Mouse (Mus musculus): ENCODE results near the gene Cpt1b. TPM values are rescaled to one million over a fixed set of nuclear protein-coding genes. Genes with fewer than 3 reads are reported as not detected.

Cpt1b gene
- 10 to 100 TPM in 3 of 4 experiments, 1 to 10 TPM in 1; 6.3 to 68.6 (median 53.1) TPM for total RNA-seq (2022)

DNA sequence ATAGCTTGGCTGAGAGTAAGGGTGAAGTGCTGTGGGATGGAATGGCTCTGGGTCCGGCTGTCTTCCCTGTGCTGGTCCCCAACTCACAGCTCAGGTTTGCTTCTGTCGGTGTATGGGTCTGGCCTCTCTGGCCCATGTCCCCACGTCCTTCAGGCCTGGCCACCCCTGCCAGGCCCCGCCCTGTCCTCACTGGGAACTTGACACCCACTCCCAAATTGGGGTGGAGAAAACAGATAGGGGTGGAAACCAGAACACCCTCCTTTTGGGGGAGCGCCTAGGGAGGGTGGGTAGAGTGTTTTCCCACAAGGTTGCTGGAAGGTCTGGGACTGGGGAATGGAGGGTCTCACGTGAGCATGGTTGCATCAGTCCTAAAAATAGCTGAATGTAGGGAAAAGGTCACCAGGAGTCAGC, at the start of gene Cpt1b:
Cpt1b (minus strand) TSS at position 153 of the 411 bp plus-strand sequence.
- no peak for DNase-seq

DNA sequence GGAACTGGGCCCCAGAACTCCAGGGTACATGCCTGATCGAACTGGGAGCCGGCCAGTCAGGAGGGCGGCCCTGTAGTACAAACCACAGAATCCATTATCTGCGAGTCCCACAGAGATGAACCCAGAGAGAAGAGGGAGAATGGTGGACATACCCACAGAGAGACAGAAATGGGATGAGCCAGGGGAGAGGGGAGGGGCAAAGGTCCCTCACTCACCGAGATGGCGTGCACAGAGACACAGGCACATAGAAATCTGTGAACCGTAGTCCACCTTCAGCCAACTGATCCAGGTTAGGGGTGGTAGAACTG, 49.6 kb upstream of the Cpt1b start:
- no peak for DNase-seq

DNA sequence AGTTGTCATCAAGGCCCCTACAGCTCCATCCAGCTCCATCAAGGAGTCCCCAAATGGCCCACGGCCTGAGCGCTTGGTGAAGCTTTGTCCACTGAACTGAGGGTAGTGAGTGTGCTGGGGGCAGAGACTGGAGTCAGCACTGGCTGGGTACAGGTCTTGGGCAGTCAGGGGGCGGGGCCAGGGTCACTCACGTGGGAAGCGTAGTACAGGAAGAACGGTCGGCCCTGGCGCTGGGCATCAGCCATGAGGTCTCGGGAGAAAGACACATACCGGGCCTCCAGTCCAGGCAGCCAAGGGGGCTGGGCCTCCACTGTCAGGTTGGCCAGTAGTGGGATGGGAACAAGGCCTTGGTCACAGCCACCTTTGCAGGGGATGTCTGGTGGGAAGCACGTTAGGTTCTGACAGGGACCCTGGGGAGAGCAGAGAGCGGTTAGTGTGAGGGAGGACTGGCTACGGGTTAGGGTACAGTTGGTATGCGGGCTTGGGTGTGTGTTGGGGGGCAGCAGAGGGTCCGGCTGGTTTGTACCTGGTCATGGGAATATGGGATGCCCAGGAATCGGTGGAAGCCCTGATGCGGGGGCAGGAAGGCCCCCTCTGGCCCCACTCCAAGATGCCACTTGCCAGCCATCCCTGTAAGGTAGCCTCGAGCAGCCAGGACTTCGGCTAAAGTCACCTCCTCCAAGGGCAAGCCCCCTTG, 49.1 kb upstream of the Cpt1b start:
- DNase-seq: no peak

DNA sequence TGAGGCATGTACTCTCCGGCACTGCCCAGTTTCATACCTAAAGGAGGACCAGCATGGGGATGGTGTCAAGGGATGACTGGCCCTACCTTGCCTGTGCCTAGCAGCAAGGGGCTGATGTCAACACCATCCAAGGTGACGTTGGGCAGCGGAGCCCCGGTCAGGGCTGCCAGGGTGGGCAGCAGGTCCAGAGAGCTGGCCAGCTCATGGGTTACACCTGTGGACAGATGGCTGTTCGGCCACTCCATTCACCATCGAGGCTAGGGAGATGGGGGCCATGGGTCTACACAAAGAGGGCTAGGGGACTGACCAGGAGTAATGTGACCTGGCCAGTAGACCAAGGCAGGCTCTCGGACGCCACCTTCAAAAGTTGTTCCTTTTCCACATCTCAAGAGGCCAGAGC, 48.3 kb upstream of the Cpt1b start:
- no peak for DNase-seq

DNA sequence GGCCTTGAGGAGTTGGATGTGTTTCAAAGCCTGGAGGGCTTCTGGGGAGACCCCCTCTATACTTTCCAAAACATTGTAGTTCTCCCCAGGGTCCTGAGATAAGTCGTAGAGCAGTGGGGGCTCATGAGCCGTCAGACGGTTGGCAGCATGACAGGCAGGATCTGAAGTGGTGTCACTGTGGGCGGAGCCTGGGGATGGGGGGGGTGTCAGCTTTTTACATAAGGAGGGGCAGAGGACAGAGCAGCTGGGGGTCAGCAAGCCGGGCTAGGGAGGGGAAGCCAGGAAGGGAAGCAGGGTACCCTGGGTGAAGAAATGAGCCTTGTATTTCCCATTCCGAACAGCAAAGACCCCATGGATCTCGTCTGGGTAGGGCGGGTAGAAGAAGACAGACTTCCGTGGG, 47.7 kb upstream of the Cpt1b start:
- DNase-seq: no peak

DNA sequence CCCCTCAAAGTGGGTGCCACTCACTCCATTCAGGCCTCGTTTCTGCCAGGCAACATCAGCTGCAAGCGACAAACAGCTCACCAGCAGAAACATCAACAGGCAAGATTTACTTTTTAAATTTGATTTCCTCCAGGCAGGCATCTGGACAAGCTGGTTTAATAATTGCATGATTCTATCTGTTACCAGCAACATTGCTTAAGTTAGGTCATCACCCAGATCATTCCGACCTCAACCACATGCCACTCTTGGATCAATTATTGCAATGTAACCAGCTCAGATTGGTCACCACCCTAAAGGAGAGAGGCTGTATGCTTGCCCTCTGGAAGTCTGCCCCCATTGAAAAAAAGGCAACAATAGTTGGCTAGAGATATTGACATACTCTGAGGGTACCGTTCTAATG, 45.8 kb upstream of the Cpt1b start:
- no peak for DNase-seq

DNA sequence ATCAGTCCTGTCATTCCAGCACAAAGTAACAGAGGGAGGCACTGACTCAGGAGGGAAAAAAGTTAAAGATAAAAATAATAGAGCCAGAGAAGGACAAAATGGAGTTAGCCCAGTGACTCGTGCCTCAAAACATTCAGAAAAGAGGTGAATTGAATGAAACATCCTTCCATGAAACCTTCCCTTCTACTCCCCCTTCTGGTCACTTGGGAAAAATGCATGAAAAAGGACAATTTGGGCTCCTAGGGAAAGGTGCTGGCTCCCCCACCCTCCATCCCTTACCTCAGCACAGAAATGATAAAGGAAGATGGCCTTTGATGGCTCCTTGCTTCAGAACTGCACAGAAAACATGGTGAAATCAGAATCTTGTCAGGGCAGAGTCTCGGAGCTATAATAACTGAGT, 42.9 kb upstream of the Cpt1b start:
- DNase-seq: no peak

DNA sequence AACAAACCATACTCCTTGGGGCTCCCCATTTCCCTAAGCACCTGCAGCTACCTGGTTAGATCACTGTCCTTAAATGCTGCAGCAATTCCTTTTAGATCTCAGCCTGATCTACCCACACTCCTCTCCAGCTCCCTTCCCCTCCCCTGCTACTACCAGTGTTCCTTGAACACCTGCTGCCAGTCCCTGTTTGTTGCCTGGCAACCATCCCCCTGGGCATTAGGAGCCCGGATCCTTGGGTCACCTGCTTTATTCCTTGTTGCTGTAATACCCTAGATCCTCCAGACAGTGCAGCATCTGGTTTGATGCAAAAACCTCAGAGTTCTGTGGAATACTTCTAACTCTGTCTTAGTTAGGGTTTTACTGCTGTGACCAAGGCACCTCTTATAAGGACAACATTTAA, 39.4 kb upstream of the Cpt1b start:
- no peak for DNase-seq

DNA sequence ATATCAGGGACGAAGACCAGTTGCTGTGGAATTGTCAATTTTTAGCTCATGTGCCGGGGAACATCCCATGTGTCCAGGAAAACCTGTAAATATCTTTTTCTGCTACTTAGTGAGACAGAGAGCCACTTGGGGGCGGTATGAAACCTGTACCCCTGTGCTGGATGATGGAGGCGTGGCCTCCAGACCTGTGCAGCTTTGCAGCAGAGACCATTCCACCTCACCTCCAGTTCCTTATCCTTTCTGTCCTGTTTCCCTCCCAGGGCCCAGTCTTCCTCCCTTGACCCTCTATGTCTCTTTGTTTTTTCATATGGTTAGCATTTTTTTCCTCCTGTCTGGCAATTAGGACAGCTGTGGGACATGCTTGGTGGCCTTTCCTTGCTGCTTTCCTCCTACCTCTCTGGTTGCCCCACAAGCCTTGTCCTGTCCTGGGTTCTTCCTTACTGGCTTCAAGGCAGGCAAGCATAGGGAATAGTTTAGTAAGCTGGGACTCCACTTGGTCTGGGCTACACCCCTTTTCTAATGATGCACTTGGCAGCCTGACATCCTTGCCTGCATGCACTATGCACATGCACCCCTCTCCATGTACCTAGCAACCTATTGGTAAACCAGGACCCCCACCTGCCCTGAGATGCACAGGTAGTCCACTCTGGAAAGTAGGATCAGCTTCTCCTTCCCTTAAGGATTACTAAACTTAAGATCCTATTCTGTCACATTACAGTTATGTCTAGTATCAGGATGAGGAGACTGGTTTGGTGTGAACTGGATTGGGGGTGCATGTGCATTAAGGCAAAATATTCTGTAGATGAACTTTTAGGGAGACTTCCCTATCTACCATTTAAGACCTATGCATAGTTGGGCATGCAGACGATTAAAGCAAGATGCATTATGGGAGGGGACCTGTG, 37.9 kb upstream of the Cpt1b start:
- DNase-seq: no peak

DNA sequence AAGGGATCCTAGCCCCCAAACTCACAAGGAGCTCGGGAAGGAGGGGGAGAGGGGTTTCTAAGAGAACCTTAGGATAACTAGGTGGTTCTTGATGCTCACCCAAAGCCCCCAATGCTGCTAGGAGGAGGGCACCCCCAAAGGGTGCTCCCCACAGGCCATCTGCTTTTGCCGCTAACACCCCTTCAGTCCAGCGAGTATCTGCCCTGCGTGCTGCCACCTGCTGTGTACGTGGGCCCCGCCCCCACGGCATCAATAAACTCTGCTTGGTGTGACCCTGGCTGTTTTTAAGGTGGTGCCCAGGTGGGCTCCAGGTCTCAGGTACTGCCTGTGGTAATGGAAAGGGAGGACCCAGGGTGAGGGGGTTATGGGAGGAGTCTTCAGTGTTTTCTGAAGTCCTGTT, 36.5 kb upstream of the Cpt1b start:
- no peak for DNase-seq

DNA sequence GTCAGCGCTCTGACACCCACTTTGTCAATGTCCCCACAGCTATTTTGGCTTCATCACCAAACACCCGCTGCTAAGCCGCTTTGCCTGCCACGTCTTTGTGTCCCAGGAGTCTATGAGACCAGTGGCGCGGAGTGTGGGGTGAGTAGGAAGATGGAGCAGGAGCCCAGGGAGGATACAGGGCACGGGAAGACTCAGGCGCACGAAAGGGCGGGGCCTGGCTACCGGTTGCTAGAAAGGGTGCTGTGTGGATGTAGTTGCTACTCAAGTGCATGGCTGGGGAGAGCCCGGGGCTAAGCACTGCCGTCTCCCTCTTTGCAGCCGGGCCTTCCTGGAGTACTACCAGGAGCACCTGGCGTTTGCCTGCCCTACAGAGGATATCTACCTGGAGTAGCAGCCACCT, 35.7 kb upstream of the Cpt1b start:
- DNase-seq: no peak

DNA sequence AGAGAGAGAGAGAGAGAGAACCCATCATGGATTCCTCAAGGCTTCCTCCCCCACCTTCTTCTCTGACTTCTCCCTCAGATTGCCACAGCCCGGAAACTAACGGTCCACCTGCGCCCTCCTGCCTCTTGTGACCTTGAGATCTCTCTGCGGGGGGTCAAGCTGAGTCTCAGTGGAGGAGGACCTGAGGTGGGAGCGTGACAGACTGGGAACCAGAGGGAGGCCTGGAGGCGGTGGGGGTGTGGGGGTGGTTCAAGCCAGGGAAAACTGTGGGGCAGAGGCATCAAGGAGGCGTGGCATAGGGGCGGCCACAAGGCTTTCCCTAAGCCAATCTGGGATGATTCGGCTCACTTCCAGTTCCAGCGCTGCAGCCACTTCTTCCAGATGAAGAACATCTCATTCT, 34.6 kb upstream of the Cpt1b start:
- DNase-seq: no peak

DNA sequence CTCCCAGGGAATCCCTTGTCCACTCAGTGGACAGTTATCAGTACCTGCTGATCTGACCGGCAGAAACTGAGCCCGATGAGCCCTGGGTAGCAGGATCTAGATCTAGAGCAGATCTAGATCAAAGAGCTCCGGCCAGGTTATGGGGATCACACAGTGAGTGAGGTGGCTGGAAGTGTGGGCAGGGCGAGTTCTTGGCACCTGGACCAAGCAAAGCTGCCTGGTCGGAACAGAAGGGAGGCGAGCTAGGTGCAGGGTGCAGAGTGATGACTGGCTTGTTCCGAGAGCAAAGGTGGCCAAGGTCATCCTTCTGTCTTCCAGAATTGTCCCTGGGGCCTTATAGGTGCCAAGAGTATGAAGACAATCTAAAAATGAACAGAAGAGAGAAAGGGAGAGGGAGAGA, 34.2 kb upstream of the Cpt1b start:
- DNase-seq: no peak

DNA sequence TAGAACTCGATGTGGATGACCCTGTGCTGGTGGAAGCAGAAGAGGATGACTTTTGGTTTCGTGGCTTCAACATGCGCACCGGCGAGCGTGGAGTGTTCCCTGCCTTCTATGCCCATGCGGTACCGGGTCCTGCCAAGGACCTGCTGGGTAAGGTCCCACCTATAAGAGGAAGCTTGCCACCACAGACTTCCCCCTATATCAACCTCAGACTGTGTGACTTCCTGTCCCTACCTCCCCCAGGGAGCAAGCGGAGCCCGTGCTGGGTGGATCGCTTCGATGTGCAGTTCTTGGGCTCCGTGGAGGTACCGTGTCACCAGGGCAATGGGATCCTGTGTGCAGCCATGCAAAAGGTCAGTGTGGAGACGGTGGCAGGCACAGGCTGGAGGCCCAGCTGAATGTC, 33.3 kb upstream of the Cpt1b start:
- no peak for DNase-seq

DNA sequence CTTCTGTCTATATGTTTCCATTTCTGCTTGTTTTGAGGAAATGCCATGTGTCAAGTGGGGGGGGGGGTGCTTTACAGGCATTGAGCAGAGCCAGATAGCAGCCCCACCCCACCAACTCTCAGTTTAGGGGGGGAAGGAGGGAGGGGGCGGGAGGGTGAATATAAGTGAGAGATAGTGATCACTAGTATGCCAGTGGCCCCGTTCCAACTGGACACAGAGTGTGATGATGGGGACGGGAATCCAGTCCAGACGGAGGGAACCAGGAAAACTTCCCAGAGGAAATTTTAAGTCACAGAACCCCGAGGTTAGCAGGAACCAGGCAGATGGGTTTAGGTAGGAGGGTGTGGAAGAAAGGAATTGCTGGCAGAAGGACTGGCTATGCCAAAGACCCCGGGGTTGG, 30.0 kb upstream of the Cpt1b start:
- DNase-seq: no peak

DNA sequence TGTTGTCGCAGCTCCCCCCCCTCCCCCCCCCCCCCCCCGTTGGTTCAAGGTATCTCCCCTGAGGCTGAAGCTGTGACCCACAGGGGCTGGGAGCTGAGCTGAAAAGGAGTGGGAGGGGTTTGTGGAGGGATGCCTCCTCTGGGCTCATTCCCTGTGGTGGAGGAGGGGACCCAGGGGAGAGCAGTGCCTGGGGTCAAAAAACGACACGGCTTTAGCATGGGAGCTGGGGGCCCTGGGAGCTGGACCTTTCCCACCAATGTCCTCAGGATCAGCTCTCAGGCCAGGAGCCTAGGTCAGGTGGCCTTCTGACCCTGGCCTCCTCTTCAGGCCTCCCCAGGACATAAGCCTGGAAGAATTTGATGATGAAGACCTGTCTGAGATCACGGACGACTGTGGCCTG, 29.2 kb upstream of the Cpt1b start:
- DNase-seq: no peak

DNA sequence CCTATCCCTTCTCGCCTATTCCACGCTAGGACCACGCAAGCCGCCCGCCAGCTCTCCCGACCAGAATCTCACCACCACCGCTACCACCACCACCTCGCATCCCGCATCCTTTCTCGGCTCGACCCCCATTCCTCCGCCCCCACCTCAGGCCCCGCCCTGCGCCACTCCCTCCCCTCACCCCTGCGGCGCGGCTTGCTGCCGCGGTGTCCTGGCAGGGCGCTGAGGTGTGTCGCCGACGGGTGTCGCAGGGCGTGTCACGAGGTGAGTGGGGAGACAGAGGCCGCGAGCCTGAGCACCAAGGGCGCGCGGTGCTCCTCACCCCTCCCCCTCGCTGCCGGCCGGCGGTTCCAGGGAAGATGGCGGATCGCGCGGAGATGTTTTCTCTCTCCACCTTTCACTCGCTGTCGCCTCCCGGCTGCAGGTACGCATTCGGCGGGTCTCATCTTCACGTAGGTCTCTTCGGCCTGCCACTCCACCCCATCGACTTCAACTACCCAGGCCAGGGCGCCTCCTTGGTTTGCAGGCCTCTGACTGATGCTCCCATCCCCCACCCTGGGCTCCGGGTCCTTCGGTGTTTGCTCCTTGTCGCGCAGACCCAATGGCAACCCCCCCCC, 28.3 kb upstream of the Cpt1b start, which contains the start of gene Mapk8ip2:
Mapk8ip2 (plus strand) TSS at position 49 of the 614 bp plus-strand sequence.
- no peak for DNase-seq

DNA sequence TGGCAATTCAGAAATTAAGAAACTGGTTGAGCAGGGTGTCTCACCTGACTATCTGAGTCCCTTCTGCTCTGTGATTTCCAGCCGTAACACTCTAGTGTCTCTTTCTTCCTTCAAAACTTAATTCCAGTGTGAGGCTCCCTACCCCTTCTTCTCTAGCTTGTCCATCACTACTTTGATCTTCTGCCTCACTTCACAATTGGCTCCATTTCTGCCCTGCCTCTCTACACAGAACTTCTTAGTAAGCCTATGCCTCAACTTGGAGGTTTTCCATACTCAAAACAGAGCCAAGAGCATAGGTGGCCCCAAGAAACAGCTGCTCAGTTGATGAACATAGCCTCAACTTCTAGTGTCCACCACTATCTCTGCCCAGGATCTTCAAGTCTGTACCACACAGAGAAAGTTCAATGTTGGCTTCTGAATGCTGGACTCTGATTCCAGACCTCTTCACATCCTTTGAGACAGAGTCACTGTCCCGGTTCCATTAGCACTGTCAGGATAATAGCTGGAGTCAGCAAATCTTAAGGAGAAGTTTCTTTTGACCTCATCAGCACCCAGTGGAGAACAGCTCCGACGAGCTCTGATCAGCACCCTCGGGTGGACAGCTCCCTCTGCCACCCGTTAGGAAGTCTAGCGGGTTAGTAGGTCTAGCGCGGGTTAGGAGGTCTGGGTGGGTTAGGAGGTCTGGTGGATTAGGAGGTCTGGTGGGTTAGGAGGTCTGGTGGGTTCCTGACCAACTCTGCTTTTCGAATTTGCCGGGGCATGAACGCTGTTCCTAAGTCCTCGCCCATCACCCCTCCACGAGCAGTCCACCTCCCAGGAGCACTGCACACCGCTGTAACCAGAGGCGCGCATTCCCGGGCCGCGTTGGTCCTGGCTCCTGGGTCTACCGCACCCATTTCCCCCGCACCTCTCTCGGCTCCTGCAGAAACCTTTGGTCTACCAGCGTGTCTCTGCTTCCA, 27.5 kb upstream of the Cpt1b start:
- DNase-seq: no peak

DNA sequence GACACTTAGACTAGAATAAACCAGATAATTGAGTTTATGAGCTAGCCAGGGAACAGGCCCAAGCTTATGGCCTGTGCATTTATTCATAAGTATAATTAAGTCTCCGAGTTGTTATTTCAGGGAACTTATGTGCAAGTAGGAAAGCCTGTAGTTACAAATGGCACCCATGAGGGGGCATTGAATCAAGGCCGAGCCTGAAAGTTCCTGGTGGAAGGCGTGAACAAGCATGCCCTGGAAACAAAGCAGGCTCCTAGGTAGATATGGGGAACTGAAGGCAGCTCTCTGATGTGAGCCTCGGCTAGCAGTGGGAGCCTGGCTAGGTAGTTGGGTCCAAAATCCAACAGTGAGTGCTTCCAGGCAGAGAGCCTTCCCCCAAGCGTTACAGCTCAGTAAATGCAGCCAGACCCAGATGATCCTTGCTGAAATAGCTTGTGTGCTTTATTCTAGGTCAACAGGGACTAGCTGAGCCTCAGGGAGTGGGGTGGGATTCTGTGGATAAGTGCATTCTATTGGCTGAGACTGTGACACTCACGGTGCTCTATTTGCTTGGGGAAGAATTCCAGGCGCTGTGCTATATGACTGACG, 16.9 kb upstream of the Cpt1b start:
- DNase-seq: no peak

DNA sequence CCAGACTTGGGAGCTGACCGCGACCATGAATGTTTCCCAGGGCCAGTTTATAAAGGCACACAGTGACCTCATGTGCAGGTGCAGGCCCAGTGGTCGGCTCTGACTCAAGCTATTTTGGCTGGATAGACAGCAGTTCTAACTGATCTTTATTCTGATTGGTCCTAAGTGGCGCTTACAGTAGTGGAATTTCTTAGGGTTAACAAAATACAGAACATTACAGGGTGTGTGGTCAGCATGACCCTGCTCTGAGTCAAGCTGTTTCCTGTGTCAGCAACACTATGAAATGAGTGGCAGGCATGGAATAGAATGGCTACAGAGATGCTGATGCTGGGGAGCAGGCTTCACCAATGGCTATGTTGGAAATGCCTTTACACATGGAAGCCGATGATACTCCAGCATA, 10.2 kb upstream of the Cpt1b start:
- DNase-seq: no peak

DNA sequence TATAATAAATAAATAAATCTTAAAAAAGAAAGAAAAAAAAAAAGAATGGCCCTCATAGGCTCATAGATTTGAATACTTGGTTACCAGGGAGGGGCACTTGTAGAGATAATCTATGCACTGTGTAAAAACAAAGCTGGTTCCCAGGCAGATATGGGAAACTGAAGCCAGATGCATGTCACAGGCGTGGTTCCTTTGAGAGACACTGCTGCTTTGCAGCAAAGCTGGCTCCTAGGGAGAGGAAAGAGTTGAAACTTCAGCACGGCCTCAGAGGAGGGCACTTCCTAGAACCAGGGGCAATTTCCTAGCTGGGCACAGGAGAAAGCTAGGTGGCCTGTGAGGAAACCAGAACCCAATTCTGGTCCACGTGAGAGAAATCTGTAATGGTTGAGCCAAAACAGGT, 8.5 kb upstream of the Cpt1b start:
- DNase-seq: no peak

DNA sequence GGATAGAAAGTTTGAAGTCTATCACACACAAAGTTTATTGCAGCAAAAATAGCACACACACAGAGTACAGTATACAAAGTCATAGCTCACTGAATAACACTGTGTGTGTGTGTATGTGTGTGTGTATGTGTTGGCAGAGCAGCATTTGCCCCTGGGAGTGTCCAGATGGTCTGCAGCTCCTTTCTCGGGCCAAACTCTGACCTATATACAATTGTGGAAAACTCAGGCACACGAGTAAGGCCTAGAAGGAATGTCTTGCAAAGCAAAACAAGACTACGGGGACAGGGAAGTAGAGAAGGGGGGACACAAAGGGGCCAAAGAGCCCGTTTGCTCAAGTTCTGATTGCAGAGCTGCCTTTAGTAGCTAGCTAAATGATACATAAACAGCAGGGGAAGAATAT, 7.3 kb upstream of the Cpt1b start:
- no peak for DNase-seq

Data from adrenal gland, adult 8-10 months (tissue).